Mouse (Mus musculus): ENCODE measurements around the gene Gm4924. TPM values are rescaled to one million over a fixed set of nuclear protein-coding genes. Genes with fewer than 3 reads are reported as not detected.

Gm4924 gene
- polyA plus RNA-seq (2015; fragmentation: Nextera tagmentation; extraction: Ambion mirVana) = 11.9 and 13.8 TPM in 2 replicates

- no peaks in the 10 kb centered on the region for H3K4me1 ChIP-seq (ENCODE audit: control insufficient read depth, insufficient read depth, low read depth, low read length)
- peaks cover 21% of the 10 kb centered on the region for H3K9me3 ChIP-seq (ENCODE audit: control insufficient read depth, low read length)
- H3K36me3 ChIP-seq (ENCODE audit: control insufficient read depth, insufficient read depth, low read length) = peaks cover 3% of the 10 kb centered on the region; the same call in 1 of the 2 replicates
- H3K27ac ChIP-seq (ENCODE audit: low read depth, low read length) = peak within 1 kb of the TSS; percentile 99
- H3K4me2 ChIP-seq (ENCODE audit: low read length) = peak within 1 kb of the TSS; percentile 67
- no peaks in the 10 kb centered on the region for H3K27me3 ChIP-seq (replicated peaks; ENCODE audit: control insufficient read depth, insufficient read depth, low read length)
- peak within 1 kb of the TSS; percentile 95 for H3K9ac ChIP-seq (ENCODE audit: low read depth, low read length)
- 4% methylated on average over 34 of the region's 34 CpGs for WGBS
- peak within 1 kb of the TSS; percentile 83 for H3K4me3 ChIP-seq (ENCODE audit: low read length)
- peak; percentile 100 for ATAC-seq
Observed at GRCm38 (mm10) chr10:82354083-82355010, at the start of gene Gm4924. TSS of gene Gm4924 (plus strand) at chr10:82354255.

GRCm38 (mm10) chr10:82316482-82316881 lies 37.6 kb upstream of the Gm4924 start, which contains the start of gene 4932415D10Rik:
TSS of gene 4932415D10Rik (minus strand) at chr10:82316582.
- Histone ChIP-seq H3K36me3 (ENCODE audit: control insufficient read depth, insufficient read depth, low read length) (no peaks in the 10 kb centered on the region), H3K27me3 (replicated peaks; ENCODE audit: control insufficient read depth, insufficient read depth, low read length) (no peaks in the 10 kb centered on the region), H3K9me3 (ENCODE audit: control insufficient read depth, low read length) (peaks cover 4% of the 10 kb centered on the region), H3K4me2 (ENCODE audit: low read length) (no peak within 1 kb of the TSS), H3K4me1 (ENCODE audit: control insufficient read depth, insufficient read depth, low read depth, low read length) (no peaks in the 10 kb centered on the region), H3K27ac (ENCODE audit: low read depth, low read length) (no peak within 1 kb of the TSS), H3K4me3 (ENCODE audit: low read length) (no peak within 1 kb of the TSS), H3K9ac (ENCODE audit: low read depth, low read length) (no peak within 1 kb of the TSS)
- 92% methylated on average over 1 of the region's 1 CpGs for WGBS
- no peak for ATAC-seq

- Histone ChIP-seq H3K4me2 (ENCODE audit: low read length) (no peak overlapping the region), H3K27me3 (replicated peaks; ENCODE audit: control insufficient read depth, insufficient read depth, low read length) (no peaks in the 10 kb centered on the region), H3K27ac (ENCODE audit: low read depth, low read length) (no peak overlapping the region), H3K9ac (ENCODE audit: low read depth, low read length) (no peak overlapping the region), H3K9me3 (ENCODE audit: control insufficient read depth, low read length) (peaks cover 7% of the 10 kb centered on the region), H3K4me3 (ENCODE audit: low read length) (no peak overlapping the region), H3K36me3 (ENCODE audit: control insufficient read depth, insufficient read depth, low read length) (no peaks in the 10 kb centered on the region), H3K4me1 (ENCODE audit: control insufficient read depth, insufficient read depth, low read depth, low read length) (no peaks in the 10 kb centered on the region)
- ATAC-seq = no peak
- 72% methylated on average over 3 of the region's 3 CpGs for WGBS
Observed at GRCm38 (mm10) chr10:82320134-82320533, 33.9 kb upstream of the Gm4924 start.

GRCm38 (mm10) chr10:82329826-82330225 lies 24.2 kb upstream of the Gm4924 start:
- no peaks in the 10 kb centered on the region for H3K36me3 ChIP-seq (ENCODE audit: control insufficient read depth, insufficient read depth, low read length)
- H3K9ac ChIP-seq (ENCODE audit: low read depth, low read length) = no peak overlapping the region
- H3K4me1 ChIP-seq (ENCODE audit: control insufficient read depth, insufficient read depth, low read depth, low read length) = no peaks in the 10 kb centered on the region
- no peak overlapping the region for H3K4me2 ChIP-seq (ENCODE audit: low read length)
- no peaks in the 10 kb centered on the region for H3K27me3 ChIP-seq (replicated peaks; ENCODE audit: control insufficient read depth, insufficient read depth, low read length)
- H3K4me3 ChIP-seq (ENCODE audit: low read length) = no peak overlapping the region
- H3K9me3 ChIP-seq (ENCODE audit: control insufficient read depth, low read length) = peaks cover 4% of the 10 kb centered on the region
- ATAC-seq = no peak
- H3K27ac ChIP-seq (ENCODE audit: low read depth, low read length) = no peak overlapping the region
- 85% methylated on average over 5 of the region's 5 CpGs for WGBS

- Histone ChIP-seq H3K4me2 (ENCODE audit: low read length) (no peak overlapping the region), H3K4me1 (ENCODE audit: control insufficient read depth, insufficient read depth, low read depth, low read length) (no peaks in the 10 kb centered on the region), H3K36me3 (ENCODE audit: control insufficient read depth, insufficient read depth, low read length) (peaks cover 5% of the 10 kb centered on the region; the same call in 1 of the 2 replicates), H3K27ac (ENCODE audit: low read depth, low read length) (no peak overlapping the region), H3K9ac (ENCODE audit: low read depth, low read length) (no peak overlapping the region), H3K27me3 (replicated peaks; ENCODE audit: control insufficient read depth, insufficient read depth, low read length) (no peaks in the 10 kb centered on the region), H3K9me3 (ENCODE audit: control insufficient read depth, low read length) (peaks cover 28% of the 10 kb centered on the region), H3K4me3 (ENCODE audit: low read length) (no peak overlapping the region)
- ATAC-seq = no peak
- 99% methylated on average over 4 of the region's 4 CpGs for WGBS
Observed at GRCm38 (mm10) chr10:82355401-82355800, 1.3 kb downstream of the Gm4924 start.

GRCm38 (mm10) chr10:82361911-82362310 lies 7.9 kb downstream of the Gm4924 start:
- H3K9me3 ChIP-seq (ENCODE audit: control insufficient read depth, low read length) = peaks cover 49% of the 10 kb centered on the region
- H3K4me1 ChIP-seq (ENCODE audit: control insufficient read depth, insufficient read depth, low read depth, low read length) = no peaks in the 10 kb centered on the region
- no peak overlapping the region for H3K27ac ChIP-seq (ENCODE audit: low read depth, low read length)
- peaks cover 16% of the 10 kb centered on the region for H3K36me3 ChIP-seq (ENCODE audit: control insufficient read depth, insufficient read depth, low read length)
- H3K4me3 ChIP-seq (ENCODE audit: low read length) = no peak overlapping the region
- H3K9ac ChIP-seq (ENCODE audit: low read depth, low read length) = no peak overlapping the region
- H3K27me3 ChIP-seq (replicated peaks; ENCODE audit: control insufficient read depth, insufficient read depth, low read length) = no peaks in the 10 kb centered on the region
- 87% methylated on average over 9 of the region's 9 CpGs for WGBS
- no peak overlapping the region for H3K4me2 ChIP-seq (ENCODE audit: low read length)
- ATAC-seq = no peak

GRCm38 (mm10) chr10:82382992-82383391 lies 28.9 kb downstream of the Gm4924 start:
- Histone ChIP-seq H3K9ac (ENCODE audit: low read depth, low read length) (no peak overlapping the region), H3K27ac (ENCODE audit: low read depth, low read length) (no peak overlapping the region), H3K9me3 (ENCODE audit: control insufficient read depth, low read length) (peaks cover 34% of the 10 kb centered on the region), H3K4me2 (ENCODE audit: low read length) (no peak overlapping the region), H3K4me1 (ENCODE audit: control insufficient read depth, insufficient read depth, low read depth, low read length) (no peaks in the 10 kb centered on the region), H3K4me3 (ENCODE audit: low read length) (no peak overlapping the region), H3K36me3 (ENCODE audit: control insufficient read depth, insufficient read depth, low read length) (peaks cover 22% of the 10 kb centered on the region), H3K27me3 (replicated peaks; ENCODE audit: control insufficient read depth, insufficient read depth, low read length) (no peaks in the 10 kb centered on the region)
- WGBS = 90% methylated on average over 1 of the region's 1 CpGs
- ATAC-seq = no peak

- no peak overlapping the region for H3K4me3 ChIP-seq (ENCODE audit: low read length)
- H3K4me1 ChIP-seq (ENCODE audit: control insufficient read depth, insufficient read depth, low read depth, low read length) = no peaks in the 10 kb centered on the region
- H3K9ac ChIP-seq (ENCODE audit: low read depth, low read length) = no peak overlapping the region
- no peak overlapping the region for H3K27ac ChIP-seq (ENCODE audit: low read depth, low read length)
- peaks cover 25% of the 10 kb centered on the region for H3K9me3 ChIP-seq (ENCODE audit: control insufficient read depth, low read length)
- no peak overlapping the region for H3K4me2 ChIP-seq (ENCODE audit: low read length)
- peaks cover 26% of the 10 kb centered on the region for H3K36me3 ChIP-seq (ENCODE audit: control insufficient read depth, insufficient read depth, low read length)
- 73% methylated on average over 1 of the region's 1 CpGs for WGBS
- ATAC-seq = no peak
- H3K27me3 ChIP-seq (replicated peaks; ENCODE audit: control insufficient read depth, insufficient read depth, low read length) = no peaks in the 10 kb centered on the region
Observed at GRCm38 (mm10) chr10:82409511-82409910, 55.5 kb downstream of the Gm4924 start.

GRCm38 (mm10) chr10:82423631-82424030 lies 69.6 kb downstream of the Gm4924 start:
- Histone ChIP-seq H3K4me2 (ENCODE audit: low read length) (no peak overlapping the region), H3K9me3 (ENCODE audit: control insufficient read depth, low read length) (peaks cover 15% of the 10 kb centered on the region), H3K9ac (ENCODE audit: low read depth, low read length) (no peak overlapping the region), H3K4me1 (ENCODE audit: control insufficient read depth, insufficient read depth, low read depth, low read length) (no peaks in the 10 kb centered on the region), H3K36me3 (ENCODE audit: control insufficient read depth, insufficient read depth, low read length) (peaks cover 3% of the 10 kb centered on the region; the same call in 1 of the 2 replicates), H3K27me3 (replicated peaks; ENCODE audit: control insufficient read depth, insufficient read depth, low read length) (no peaks in the 10 kb centered on the region), H3K4me3 (ENCODE audit: low read length) (no peak overlapping the region), H3K27ac (ENCODE audit: low read depth, low read length) (no peak overlapping the region)
- no peak for ATAC-seq
